Mouse (Mus musculus): ENCODE measurements around the gene Dlg4. TPM values are rescaled to one million over a fixed set of nuclear protein-coding genes. Genes with fewer than 3 reads are reported as not detected.
A peak's percentile ranks its signal among the peaks of the same experiment; 100 is the strongest.
"Not testable (repeated sequence)": the region's sequence is repeated elsewhere in the genome, so short reads cannot be mapped to it uniquely, and the experiment has no call there.

The Dlg4 gene
- polyA plus RNA-seq, 1 experiment: 28.0 TPM

GRCm38 (mm10) chr11:70049366-70049765, 32.6 kb downstream of the Dlg4 start:
- DNase-seq (ENCODE audit: low spot score): no peak

GRCm38 (mm10) chr11:70049816-70050215, 33.1 kb downstream of the Dlg4 start:
- DNase-seq (ENCODE audit: low spot score): no peak

GRCm38 (mm10) chr11:70053156-70053555, 36.4 kb downstream of the Dlg4 start:
- no peak for DNase-seq (ENCODE audit: low spot score)

GRCm38 (mm10) chr11:70053898-70054570, 37.3 kb downstream of the Dlg4 start, which contains the start of gene Asgr1:
Gene Asgr1 (plus strand): TSS chr11:70054085.
- no peak for DNase-seq (ENCODE audit: low spot score)

- DNase-seq (ENCODE audit: low spot score): peak; percentile 47
Observed at GRCm38 (mm10) chr11:70055618-70056214, 39.0 kb downstream of the Dlg4 start.

GRCm38 (mm10) chr11:70057805-70058204, 41.1 kb downstream of the Dlg4 start:
- DNase-seq (ENCODE audit: low spot score): no peak

GRCm38 (mm10) chr11:70059930-70060329, 43.2 kb downstream of the Dlg4 start:
- DNase-seq (ENCODE audit: low spot score): no peak

- no peak for DNase-seq (ENCODE audit: low spot score)
Observed at GRCm38 (mm10) chr11:70063053-70063452, 46.3 kb downstream of the Dlg4 start.

- DNase-seq (ENCODE audit: low spot score): no peak
Observed at GRCm38 (mm10) chr11:70066701-70067100, 50.0 kb downstream of the Dlg4 start.

- DNase-seq (ENCODE audit: low spot score): no peak
Observed at GRCm38 (mm10) chr11:70068245-70068644, 51.5 kb downstream of the Dlg4 start.

- no peak for DNase-seq (ENCODE audit: low spot score)
Observed at GRCm38 (mm10) chr11:70070057-70070456, 53.3 kb downstream of the Dlg4 start.

GRCm38 (mm10) chr11:70070603-70071002, 53.9 kb downstream of the Dlg4 start:
- DNase-seq (ENCODE audit: low spot score): not testable (repeated sequence)

- DNase-seq (ENCODE audit: low spot score): peak; percentile 55
Observed at GRCm38 (mm10) chr11:70074379-70075071, 57.8 kb downstream of the Dlg4 start.

- DNase-seq (ENCODE audit: low spot score): no peak
Observed at GRCm38 (mm10) chr11:70075581-70075980, 58.8 kb downstream of the Dlg4 start.

- DNase-seq (ENCODE audit: low spot score): no peak
Observed at GRCm38 (mm10) chr11:70077441-70077840, 60.7 kb downstream of the Dlg4 start.

- DNase-seq (ENCODE audit: low spot score): no peak
Observed at GRCm38 (mm10) chr11:70079175-70079574, 62.4 kb downstream of the Dlg4 start.

- DNase-seq (ENCODE audit: low spot score): no peak
Observed at GRCm38 (mm10) chr11:70079928-70080327, 63.2 kb downstream of the Dlg4 start.

- no peak for DNase-seq (ENCODE audit: low spot score)
Observed at GRCm38 (mm10) chr11:70080803-70081590, 64.3 kb downstream of the Dlg4 start.

GRCm38 (mm10) chr11:70084563-70084962, 67.8 kb downstream of the Dlg4 start:
- DNase-seq (ENCODE audit: low spot score): no peak

- no peak for DNase-seq (ENCODE audit: low spot score)
Observed at GRCm38 (mm10) chr11:70091986-70092783, 75.4 kb downstream of the Dlg4 start, which contains the start of gene Asgr2. Gene Asgr2 (plus strand): TSS chr11:70092644.
